Mouse (Mus musculus): ENCODE results near the gene Olfr693.

DNA sequence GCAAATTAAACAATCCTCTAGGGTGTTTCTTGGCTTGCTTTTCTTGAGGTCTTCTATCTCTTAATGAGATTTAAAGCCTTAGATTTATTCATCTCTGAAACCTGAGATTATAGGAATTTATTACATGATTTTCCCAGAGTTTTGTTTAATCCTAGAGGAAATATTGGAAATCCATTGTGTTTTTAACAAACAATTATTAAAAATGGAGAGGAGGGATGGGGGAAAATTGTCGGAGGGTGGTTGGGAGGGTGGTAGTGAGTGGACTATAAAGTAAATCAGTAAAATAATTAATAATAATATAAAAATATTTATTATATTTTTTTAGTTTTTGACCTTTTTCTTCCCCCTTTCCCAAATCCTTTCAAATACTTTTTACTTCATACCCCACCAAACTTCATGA, 11.3 kb upstream of the Olfr693 start, which contains the start of gene Olfr694:
- TF ChIP-seq EP300 (IDR thresholded peaks at IDR 0.05; ENCODE audit: low read depth) = no peak
- TF ChIP-seq CTCF (IDR thresholded peaks at IDR 0.05; ENCODE audit: low read depth) = no peak
